Mouse (Mus musculus) embryonic facial prominence, embryonic 11.5 days (tissue): ENCODE measurements at regions not wholly inside any gene's neighbourhood (a gene's known extent, or its start where the extent isn't known, plus 50 kb on each side); places are given as distances from the start of the nearest gene placed in this dataset.

ENCODE experiments used
- ATAC-seq: fragments of 200-750 bp; cut with Nextera tagmentation; replicated peaks from 2 replicates; pipeline ENCODE4 v1.8.0; 2017; ENCODE audit warnings: low read depth; ENCODE audit not compliant: insufficient number of reproducible peaks, low FRiP score, low TSS enrichment
- DNase-seq: peaks from one replicate; pipeline ENCODE4 v3.0.0-alpha.2; 2015; ENCODE audit warnings: low spot score
- H3K27ac ChIP-seq: fragments of 300-500 bp; sonication (generic); replicated peaks from 2 replicates; pipeline ENCODE4 v1.5.1; 2014; ENCODE audit warnings: mild to moderate bottlenecking, low read depth, low read length, control low read depth
- H3K27me3 ChIP-seq: fragments of 300-500 bp; sonication (generic); 2 replicates; pipeline ENCODE4 v1.6.1; 2014; ENCODE audit warnings: mild to moderate bottlenecking, low read length, moderate library complexity, mixed read lengths; ENCODE audit not compliant: control insufficient read depth, insufficient read depth
- H3K36me3 ChIP-seq: fragments of 300-500 bp; sonication (generic); replicated peaks from 2 replicates; pipeline ENCODE4 v1.6.1; 2014; ENCODE audit warnings: low read depth, mild to moderate bottlenecking, low read length, moderate library complexity, mixed read lengths; ENCODE audit not compliant: control insufficient read depth, insufficient read depth
- H3K4me1 ChIP-seq: fragments of 300-500 bp; sonication (generic); 2 replicates; pipeline ENCODE4 v1.6.1; 2014; ENCODE audit warnings: low read length, mixed read lengths; ENCODE audit not compliant: control insufficient read depth, insufficient read depth
- H3K4me2 ChIP-seq: fragments of 300-500 bp; sonication (generic); 2 replicates; pipeline ENCODE4 v1.6.1; 2014; ENCODE audit warnings: low read depth, mild to moderate bottlenecking, control low read depth, low read length, moderate library complexity
- H3K4me3 ChIP-seq: fragments of 300-500 bp; sonication (generic); 2 replicates; pipeline ENCODE4 v1.5.1; 2014; ENCODE audit warnings: low read depth, low read length, control low read depth
- H3K9ac ChIP-seq: fragments of 300-500 bp; sonication (generic); replicated peaks from 2 replicates; pipeline ENCODE4 v1.6.1; 2014; ENCODE audit warnings: mild to moderate bottlenecking, control low read depth, low read length
- H3K9me3 ChIP-seq: fragments of 300-500 bp; sonication (generic); replicated peaks from 2 replicates; pipeline ENCODE4 v1.6.1; 2016; ENCODE audit warnings: mild to moderate bottlenecking, low read length, inconsistent platforms, mixed read lengths; ENCODE audit not compliant: control insufficient read depth
- WGBS: fragments of 180-500 bp; shearing (Covaris S2); extraction: QIAGEN DNeasy Blood & Tissue Kit; methylation state at CpG from one replicate; pipeline ENCODE4 v1.1.7; 2014; 5-methylcytosine and 5-hydroxymethylcytosine counted together

GRCm38 (mm10) chr2:166324954-166325353, 169.5 kb upstream of the Sulf2 start:
- H3K36me3 ChIP-seq, result no peaks in the 10 kb centered on the region
- H3K4me1 ChIP-seq, result peaks cover 2% of the 10 kb centered on the region; the same call in 1 of the 2 replicates
- H3K27ac ChIP-seq, result no peak overlapping the region
- no peaks in the 10 kb centered on the region for H3K9me3 ChIP-seq
- H3K27me3 ChIP-seq, result no peaks in the 10 kb centered on the region
- 42% methylated on average over 3 of the region's 3 CpGs for WGBS
- H3K9ac ChIP-seq, result no peak overlapping the region
- no peak for DNase-seq
- ATAC-seq, result peak; percentile 50; the same call in 1 of the 2 replicates
- no peak overlapping the region for H3K4me2 ChIP-seq
- H3K4me3 ChIP-seq, result no peak overlapping the region

DNA sequence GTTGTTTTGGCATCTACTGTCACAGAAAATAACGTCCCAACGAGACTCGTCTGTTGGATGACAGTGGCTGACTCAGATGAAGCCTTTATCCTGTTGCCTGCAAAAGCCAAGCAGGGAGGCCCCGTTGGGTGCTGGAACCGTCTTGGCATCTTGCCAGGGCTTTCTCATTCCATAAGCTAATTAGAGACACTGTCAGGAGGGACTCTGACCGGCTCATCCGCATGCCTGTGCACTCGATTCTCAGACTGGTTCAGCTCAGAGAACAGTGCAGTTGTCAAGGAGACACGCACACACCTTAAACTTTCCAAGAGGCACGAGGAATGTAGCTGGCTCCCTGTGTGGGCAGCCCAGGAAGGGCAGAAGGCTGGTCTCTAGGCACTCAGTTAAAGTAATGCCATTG, 169.0 kb upstream of the Sulf2 start:
- Histone ChIP-seq H3K9ac (no peak overlapping the region), H3K27me3 (no peaks in the 10 kb centered on the region), H3K36me3 (no peaks in the 10 kb centered on the region), H3K9me3 (no peaks in the 10 kb centered on the region), H3K4me2 (no peak overlapping the region), H3K4me1 (peaks cover 2% of the 10 kb centered on the region; the same call in 1 of the 2 replicates), H3K4me3 (no peak overlapping the region), H3K27ac (no peak overlapping the region)
- whole genome bisulfite sequencing, result 59% methylated on average over 10 of the region's 10 CpGs
- ATAC-seq, result peak; percentile 47; the same call in 1 of the 2 replicates
- peak; percentile 61 for DNase-seq

GRCm38 (mm10) chr2:166322668-166323043, 167.2 kb upstream of the Sulf2 start:
- DNase-seq (no peak), ATAC-seq (no peak)
- no peak overlapping the region for H3K4me3 ChIP-seq
- WGBS, result 70% methylated on average over 6 of the region's 6 CpGs
- H3K27ac ChIP-seq, result no peak overlapping the region
- H3K36me3 ChIP-seq, result no peaks in the 10 kb centered on the region
- H3K9me3 ChIP-seq, result no peaks in the 10 kb centered on the region
- peaks cover 2% of the 10 kb centered on the region; the same call in 1 of the 2 replicates for H3K4me1 ChIP-seq
- no peak overlapping the region for H3K4me2 ChIP-seq
- no peak overlapping the region for H3K9ac ChIP-seq
- H3K27me3 ChIP-seq, result no peaks in the 10 kb centered on the region

GRCm38 (mm10) chr2:166321992-166322667, 166.7 kb upstream of the Sulf2 start:
- Histone ChIP-seq H3K4me3 (no peak overlapping the region), H3K4me2 (no peak overlapping the region), H3K36me3 (no peaks in the 10 kb centered on the region), H3K4me1 (peaks cover 2% of the 10 kb centered on the region; the same call in 1 of the 2 replicates), H3K27ac (no peak overlapping the region), H3K9me3 (no peaks in the 10 kb centered on the region), H3K9ac (no peak overlapping the region), H3K27me3 (no peaks in the 10 kb centered on the region)
- WGBS, result 82% methylated on average over 6 of the region's 6 CpGs
- ATAC-seq (no peak), DNase-seq (no peak)

- ATAC-seq, result no peak
- no peak overlapping the region for H3K9ac ChIP-seq
- H3K4me2 ChIP-seq, result no peak overlapping the region
- no peaks in the 10 kb centered on the region for H3K9me3 ChIP-seq
- H3K4me3 ChIP-seq, result no peak overlapping the region
- DNase-seq, result peak; percentile 69
- no peaks in the 10 kb centered on the region for H3K36me3 ChIP-seq
- H3K4me1 ChIP-seq, result no peaks in the 10 kb centered on the region; the same call in 1 of the 2 replicates
- no peak overlapping the region for H3K27ac ChIP-seq
- 25% methylated on average over 10 of the region's 10 CpGs for WGBS
- no peaks in the 10 kb centered on the region for H3K27me3 ChIP-seq
Measured at GRCm38 (mm10) chr2:166316409-166316916, 161.0 kb upstream of the Sulf2 start.

- H3K4me3 ChIP-seq, result no peak overlapping the region
- H3K4me2 ChIP-seq, result no peak overlapping the region
- 90% methylated on average over 5 of the region's 5 CpGs for WGBS
- H3K36me3 ChIP-seq, result no peaks in the 10 kb centered on the region
- H3K9ac ChIP-seq, result no peak overlapping the region
- no peaks in the 10 kb centered on the region for H3K27me3 ChIP-seq
- no peak overlapping the region for H3K27ac ChIP-seq
- H3K4me1 ChIP-seq, result peaks cover 6% of the 10 kb centered on the region; the same call in 1 of the 2 replicates
- ATAC-seq (no peak), DNase-seq (no peak)
- no peaks in the 10 kb centered on the region for H3K9me3 ChIP-seq
Measured at GRCm38 (mm10) chr2:166310438-166310837, 155.0 kb upstream of the Sulf2 start.

DNA sequence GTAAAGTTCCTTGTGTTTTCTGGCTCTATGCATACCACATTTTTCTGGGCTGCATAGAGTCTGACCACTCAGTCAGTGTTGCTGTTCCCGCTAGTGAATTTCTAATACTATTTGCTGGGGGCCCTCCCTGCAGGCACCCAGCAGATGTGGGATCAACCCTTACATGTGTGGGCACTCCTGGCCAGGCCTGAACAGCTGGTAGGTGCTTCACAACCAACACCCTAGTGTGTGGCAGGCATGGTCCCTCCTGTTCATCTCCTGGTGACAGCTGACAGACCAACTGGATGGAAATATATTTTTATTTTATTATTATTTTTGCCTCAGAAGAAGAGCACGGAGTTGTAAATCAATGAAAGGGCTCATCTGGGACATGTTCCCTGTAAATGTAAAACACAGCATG, 154.4 kb upstream of the Sulf2 start:
- Histone ChIP-seq H3K4me3 (no peak overlapping the region), H3K4me2 (no peak overlapping the region), H3K27me3 (no peaks in the 10 kb centered on the region), H3K36me3 (no peaks in the 10 kb centered on the region), H3K27ac (no peak overlapping the region), H3K9me3 (no peaks in the 10 kb centered on the region), H3K9ac (no peak overlapping the region), H3K4me1 (peaks cover 6% of the 10 kb centered on the region; the same call in 1 of the 2 replicates)
- no peak for DNase-seq
- ATAC-seq, result no peak
- 92% methylated on average over 2 of the region's 2 CpGs for WGBS

DNA sequence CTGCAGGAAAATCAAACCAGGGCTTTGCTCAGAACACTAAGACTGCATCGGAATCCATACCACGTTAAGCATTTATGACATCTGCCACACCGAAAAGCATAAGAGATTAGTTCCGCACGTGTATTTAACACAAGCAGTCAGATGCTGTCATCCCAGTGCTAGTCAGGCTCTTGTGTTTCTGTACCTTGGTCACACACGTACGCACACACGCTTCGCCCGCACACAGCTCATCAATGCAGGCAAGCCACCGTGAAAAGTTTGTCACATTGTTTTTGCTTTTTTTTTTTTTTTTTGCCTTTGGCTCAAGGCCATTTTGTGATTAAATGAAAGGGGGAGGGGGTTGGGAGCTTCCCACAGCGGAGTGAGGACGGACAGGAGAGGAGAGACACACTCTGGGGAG, 152.1 kb upstream of the Sulf2 start:
- peaks cover 6% of the 10 kb centered on the region; the same call in 1 of the 2 replicates for H3K4me1 ChIP-seq
- WGBS, result 65% methylated on average over 13 of the region's 13 CpGs
- H3K36me3 ChIP-seq, result no peaks in the 10 kb centered on the region
- H3K27me3 ChIP-seq, result no peaks in the 10 kb centered on the region
- H3K9me3 ChIP-seq, result no peaks in the 10 kb centered on the region
- DNase-seq (no peak), ATAC-seq (no peak)
- H3K27ac ChIP-seq, result no peak overlapping the region
- H3K9ac ChIP-seq, result no peak overlapping the region
- no peak overlapping the region for H3K4me2 ChIP-seq
- H3K4me3 ChIP-seq, result no peak overlapping the region
